19 mouse cellular contexts compared by ENCODE assay signal in genomic region chr11:9439781-9440180, GRCm38 (mm10).
DNase-seq lines count a peak whose midpoint lies in the region; ATAC-seq and TF ChIP-seq lines count a peak whose summit lies in the region.
"Had no signal": no experiment of that assay in that cellular context is flagged by ENCODE, and none has a peak within 500 bp of the region (broad histone marks: within the 10 kb centered on the region; RNA-seq: fewer than 3 reads in every experiment).

No protein-coding gene starts in this region.

- H3K36me3 ChIP-seq in forebrain, postnatal 0 days (ENCODE audit: insufficient read depth) = no peaks in the 10 kb centered on the region
- H3K36me3 ChIP-seq in forebrain, embryonic 15.5 days = no peaks in the 10 kb centered on the region
- H3K36me3 ChIP-seq: G1E had no signal

- H3K27me3 ChIP-seq in forebrain, postnatal 0 days (ENCODE audit: insufficient read depth, low read length) = no peaks in the 10 kb centered on the region
- no peaks in the 10 kb centered on the region for H3K27me3 ChIP-seq in forebrain, embryonic 15.5 days
- H3K27me3 ChIP-seq: CH12.LX had no signal

- DNase-seq in forebrain, postnatal 0 days = peak; percentile 17
- DNase-seq in adrenal gland, postnatal 14 days = no peak
- DNase-seq: adrenal gland, adult 2 months; adrenal gland, adult 8-10 months; adrenal gland, postnatal 10 days; adrenal gland, postnatal 25 days; adrenal gland, postnatal 36 days; B cell, adult 2 months; cerebellum, adult 11 months; cerebellum, adult 11-12 months; cerebellum, adult 18-20 months; cerebellum, adult 2 months had no signal

- no peak overlapping the region for H3K9ac ChIP-seq in forebrain, postnatal 0 days
- H3K9ac ChIP-seq in forebrain, embryonic 15.5 days (replicated peaks) = no peak overlapping the region

- H3K9me3 ChIP-seq in forebrain, postnatal 0 days (ENCODE audit: low read length) = no peaks in the 10 kb centered on the region
- H3K9me3 ChIP-seq in forebrain, embryonic 15.5 days = no peaks in the 10 kb centered on the region
- H3K9me3 ChIP-seq: G1E had no signal

- ATAC-seq in forebrain, postnatal 0 days = no peak
- ATAC-seq in forebrain, embryonic 15.5 days (replicated peaks) = no peak
- peak; percentile 53 to 56 for ATAC-seq in hematopoietic stem cell, adult 5-6 weeks (replicated peaks in 1 of 2; ENCODE audit: insufficient read depth in 1 of 2, low FRiP score in 2 of 2, low TSS enrichment in 1 of 2, low read depth in 1 of 2, poor library complexity in 2 of 2, severe bottlenecking in 2 of 2)
- ATAC-seq: activated CD4-positive, CD25-positive, alpha-beta regulatory T cell, adult 4 months; CD4-positive, CD25-positive, alpha-beta regulatory T cell, adult 4 months; Patski had no signal

- no peak overlapping the region for H3K27ac ChIP-seq in forebrain, postnatal 0 days (ENCODE audit: low read depth, low read length)
- no peak overlapping the region for H3K27ac ChIP-seq in forebrain, embryonic 15.5 days (replicated peaks)

- no peak overlapping the region for H3K4me3 ChIP-seq in forebrain, postnatal 0 days (ENCODE audit: low read depth, low read length)
- no peak overlapping the region for H3K4me3 ChIP-seq in forebrain, embryonic 15.5 days

- no peak overlapping the region for H3K4me2 ChIP-seq in forebrain, postnatal 0 days (ENCODE audit: low read depth)
- no peak overlapping the region for H3K4me2 ChIP-seq in forebrain, embryonic 15.5 days (replicated peaks)

- no peak for TF ChIP-seq CTCF in forebrain, postnatal 0 days (IDR thresholded peaks at IDR 0.05; ENCODE audit: low read depth)

- 55% methylated on average over 2 of the region's 2 CpGs for WGBS in forebrain, postnatal 0 days
- 61% methylated on average over 2 of the region's 2 CpGs for WGBS in forebrain, embryonic 15.5 days

- no peaks in the 10 kb centered on the region for H3K4me1 ChIP-seq in forebrain, postnatal 0 days (ENCODE audit: insufficient read depth)
- peaks cover 6% of the 10 kb centered on the region for H3K4me1 ChIP-seq in forebrain, embryonic 15.5 days

Comparison
In these comparisons a context has a peak if more than half of its experiments do, and no peak if none do; other contexts are left out.
1. ATAC-seq: peak in hematopoietic stem cell, adult 5-6 weeks (2 of 2); none in forebrain, postnatal 0 days (single experiment) and forebrain, embryonic 15.5 days (single experiment).